Mouse (Mus musculus) small intestine, adult 2 months (tissue): Measurements from ENCODE around the gene Akt2.

Source experiments
- CTCF ChIP-seq: fragments of 200-500 bp; IDR thresholded peaks from 2 replicates; pipeline ENCODE4 v1.5.1; 2012; ENCODE audit warnings: low read depth, mild to moderate bottlenecking, control low read depth, inconsistent platforms, low read length, moderate library complexity, mixed read lengths; ENCODE audit not compliant: insufficient replicate concordance, insufficient read length; ENCODE audit errors: extremely low read depth
- POLR2A ChIP-seq: fragments of 200-500 bp; IDR thresholded peaks from 2 replicates; pipeline ENCODE4 v1.6.1; 2012; ENCODE audit warnings: low read depth, mild to moderate bottlenecking, control low read depth, inconsistent platforms, low read length, moderate library complexity

- no peak for TF ChIP-seq CTCF
- TF ChIP-seq POLR2A = no peak
These were observed 1.0 kb downstream of the Akt2 start for GRCm38 (mm10) chr7:27592217-27592929.
